Mouse (Mus musculus): Measurements from ENCODE around the gene Rabl2.

Gene Rabl2

GRCm38 (mm10) chr15:89591723-89592455, at the start of gene Rabl2:
Rabl2 (minus strand) TSS chr15:89591923.
- in situ Hi-C loops (cut with MboI; ENCODE audit: unreplicated experiment in 2 of 2) = no loop called here

GRCm38 (mm10) chr15:89623626-89623959, 31.9 kb upstream of the Rabl2 start:
- in situ Hi-C loops (cut with MboI; ENCODE audit: unreplicated experiment in 2 of 2) = loop anchor here (5.0 to 10.0 kb wide), 3 partner anchors 1679 to 1951 kb away; partner anchors contain the start of gene Slc2a13 (in 1 of the 2)

- in situ Hi-C loops (cut with MboI; ENCODE audit: unreplicated experiment in 2 of 2) = loop anchor here (5.0 to 10.0 kb wide), 3 partner anchors 1679 to 1952 kb away; partner anchors contain the start of gene Slc2a13 (in 1 of the 2)
Observed at GRCm38 (mm10) chr15:89622959-89623625, 31.4 kb upstream of the Rabl2 start.

GRCm38 (mm10) chr15:89622312-89622958, 30.7 kb upstream of the Rabl2 start:
- in situ Hi-C loops (cut with MboI; ENCODE audit: unreplicated experiment in 2 of 2) = loop anchor here (5.0 to 10.0 kb wide), 3 partner anchors 1680 to 1952 kb away; partner anchors contain the start of gene Slc2a13 (in 1 of the 2)

GRCm38 (mm10) chr15:89607888-89608287, 16.2 kb upstream of the Rabl2 start:
- in situ Hi-C loops (cut with MboI; ENCODE audit: unreplicated experiment in 2 of 2) = no loop called here

- in situ Hi-C loops (cut with MboI; ENCODE audit: unreplicated experiment in 2 of 2) = no loop called here
Observed at GRCm38 (mm10) chr15:89607480-89607879, 15.8 kb upstream of the Rabl2 start.

GRCm38 (mm10) chr15:89605822-89606570, 14.3 kb upstream of the Rabl2 start:
- in situ Hi-C loops (cut with MboI; ENCODE audit: unreplicated experiment in 2 of 2) = no loop called here

- in situ Hi-C loops (cut with MboI; ENCODE audit: unreplicated experiment in 2 of 2) = no loop called here
Observed at GRCm38 (mm10) chr15:89592548-89592947, 825 bp upstream of the Rabl2 start.

GRCm38 (mm10) chr15:89591317-89591716, 406 bp downstream of the Rabl2 start:
- in situ Hi-C loops (cut with MboI; ENCODE audit: unreplicated experiment in 2 of 2) = no loop called here

- in situ Hi-C loops (cut with MboI; ENCODE audit: unreplicated experiment in 2 of 2) = no loop called here
Observed at GRCm38 (mm10) chr15:89589146-89589545, 2.6 kb downstream of the Rabl2 start.

GRCm38 (mm10) chr15:89585631-89586030, 6.1 kb downstream of the Rabl2 start:
- in situ Hi-C loops (cut with MboI; ENCODE audit: unreplicated experiment in 2 of 2) = no loop called here

GRCm38 (mm10) chr15:89585101-89585500, 6.6 kb downstream of the Rabl2 start:
- in situ Hi-C loops (cut with MboI; ENCODE audit: unreplicated experiment in 2 of 2) = no loop called here

- in situ Hi-C loops (cut with MboI; ENCODE audit: unreplicated experiment in 2 of 2) = no loop called here
Observed at GRCm38 (mm10) chr15:89582494-89582893, 9.2 kb downstream of the Rabl2 start.

GRCm38 (mm10) chr15:89572147-89572546, 19.6 kb downstream of the Rabl2 start:
- in situ Hi-C loops (cut with MboI; ENCODE audit: unreplicated experiment in 2 of 2) = no loop called here

GRCm38 (mm10) chr15:89568114-89568513, 23.6 kb downstream of the Rabl2 start, which contains the start of gene Acr:
Acr (plus strand) TSS chr15:89568326.
- in situ Hi-C loops (cut with MboI; ENCODE audit: unreplicated experiment in 2 of 2) = no loop called here

GRCm38 (mm10) chr15:89559202-89559731, 32.5 kb downstream of the Rabl2 start:
- in situ Hi-C loops (cut with MboI; ENCODE audit: unreplicated experiment in 2 of 2) = no loop called here

GRCm38 (mm10) chr15:89557996-89558390, 33.7 kb downstream of the Rabl2 start:
- in situ Hi-C loops (cut with MboI; ENCODE audit: unreplicated experiment in 2 of 2) = no loop called here

- in situ Hi-C loops (cut with MboI; ENCODE audit: unreplicated experiment in 2 of 2) = no loop called here
Observed at GRCm38 (mm10) chr15:89557179-89557995, 34.3 kb downstream of the Rabl2 start.

GRCm38 (mm10) chr15:89556401-89557178, 35.1 kb downstream of the Rabl2 start:
- in situ Hi-C loops (cut with MboI; ENCODE audit: unreplicated experiment in 2 of 2) = no loop called here

Measured in v-Abl transformed pro-B cells (cell line).